Mouse (Mus musculus) adrenal gland, adult 8-10 months (tissue): ENCODE results near the gene Shroom4. TPM values are rescaled to one million over a fixed set of nuclear protein-coding genes. Genes with fewer than 3 reads are reported as not detected.

Experiments used
- DNase-seq: peaks from one replicate; pipeline ENCODE4 v3.0.0; 2022
- total RNA-seq, 4 experiments: library from RNA; stranded (reverse); gene quantifications; 2 replicates each; pipeline ENCODE4 v1.2.4; 2022

Gene Shroom4
- total RNA-seq, 4 experiments from 2014 or later = 15.0 to 35.0 (median 27.9) TPM

GRCm38 (mm10) chrX:6496374-6496773 is 96.7 kb downstream of the Shroom4 start:
- DNase-seq = no peak

GRCm38 (mm10) chrX:6501850-6502249 is 102.2 kb downstream of the Shroom4 start:
- DNase-seq = no peak

GRCm38 (mm10) chrX:6517217-6517616 is 117.6 kb downstream of the Shroom4 start:
- no peak for DNase-seq

- DNase-seq = no peak
Measured at GRCm38 (mm10) chrX:6518421-6518820, 118.8 kb downstream of the Shroom4 start.

GRCm38 (mm10) chrX:6522935-6523334 is 123.3 kb downstream of the Shroom4 start:
- DNase-seq = no peak

GRCm38 (mm10) chrX:6536636-6537035 is 137.0 kb downstream of the Shroom4 start:
- no peak for DNase-seq

GRCm38 (mm10) chrX:6537689-6538088 is 138.0 kb downstream of the Shroom4 start:
- DNase-seq = no peak

- DNase-seq = no peak
Measured at GRCm38 (mm10) chrX:6565066-6565465, 165.4 kb downstream of the Shroom4 start.

GRCm38 (mm10) chrX:6574511-6574910 is 174.9 kb downstream of the Shroom4 start:
- no peak for DNase-seq

- DNase-seq = peak; percentile 8
Measured at GRCm38 (mm10) chrX:6577001-6577400, 177.3 kb downstream of the Shroom4 start.

- no peak for DNase-seq
Measured at GRCm38 (mm10) chrX:6580671-6581070, 181.0 kb downstream of the Shroom4 start.

- no peak for DNase-seq
Measured at GRCm38 (mm10) chrX:6581181-6581580, 181.5 kb downstream of the Shroom4 start.

- no peak for DNase-seq
Measured at GRCm38 (mm10) chrX:6582646-6583045, 183.0 kb downstream of the Shroom4 start.

- no peak for DNase-seq
Measured at GRCm38 (mm10) chrX:6594183-6594582, 194.5 kb downstream of the Shroom4 start.

- DNase-seq = no peak
Measured at GRCm38 (mm10) chrX:6654024-6654423, 254.4 kb downstream of the Shroom4 start.

- DNase-seq = no peak
Measured at GRCm38 (mm10) chrX:6658820-6659324, 259.2 kb downstream of the Shroom4 start.

Other genes starting within 250 kb of the Shroom4 start
- 1 to 10 TPM; 4.9 to 7.4 (median 5.6) TPM for gene Nudt10, start 226.8 kb upstream of the Shroom4 start, total RNA-seq
- under 1 TPM; 0.12 to 0.34 (median 0.22) TPM for gene Bmp15, start 79.1 kb upstream of the Shroom4 start, total RNA-seq